Mouse (Mus musculus) R1 (cell line): ENCODE data around the gene Slc10a4.

Experiments used
- DNase-seq: peaks from one replicate; pipeline ENCODE4 v3.0.0-alpha.2; 2018; ENCODE audit warnings: low read depth, low spot score

The Slc10a4 gene

DNA sequence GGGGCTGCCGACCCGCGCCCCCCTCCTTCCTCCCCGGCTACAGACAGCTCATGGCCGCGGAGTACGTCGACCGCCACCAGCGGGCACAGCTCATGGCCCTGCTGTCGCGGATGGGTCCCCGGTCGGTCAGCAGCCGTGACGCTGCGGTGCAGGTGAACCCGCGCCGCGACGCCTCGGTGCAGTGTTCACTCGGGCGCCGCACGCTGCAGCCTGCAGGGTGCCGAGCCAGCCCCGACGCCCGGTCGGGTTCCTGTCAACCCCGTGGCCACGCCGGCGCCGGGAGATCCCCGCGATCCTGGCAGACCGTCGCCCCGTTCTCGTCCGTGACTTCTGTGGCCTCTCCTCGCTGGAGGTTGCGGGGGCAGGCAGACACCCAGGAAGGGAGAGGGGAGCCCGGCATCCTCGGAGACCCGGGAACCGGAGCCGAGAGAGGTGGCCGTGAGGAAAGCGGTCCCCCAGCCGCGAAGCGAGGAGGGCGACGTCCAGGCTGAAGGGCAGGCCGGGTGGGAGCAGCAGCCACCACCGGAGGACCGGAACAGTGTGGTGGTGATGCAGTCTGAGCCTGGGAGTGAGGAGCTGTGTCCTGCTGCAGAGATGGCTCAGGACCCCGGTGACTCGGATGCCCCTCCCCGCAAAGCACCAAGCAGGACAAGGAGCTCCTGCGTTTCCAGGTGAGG lies 7.1 kb downstream of the Slc10a4 start:
- peak; percentile 16 for DNase-seq

DNA sequence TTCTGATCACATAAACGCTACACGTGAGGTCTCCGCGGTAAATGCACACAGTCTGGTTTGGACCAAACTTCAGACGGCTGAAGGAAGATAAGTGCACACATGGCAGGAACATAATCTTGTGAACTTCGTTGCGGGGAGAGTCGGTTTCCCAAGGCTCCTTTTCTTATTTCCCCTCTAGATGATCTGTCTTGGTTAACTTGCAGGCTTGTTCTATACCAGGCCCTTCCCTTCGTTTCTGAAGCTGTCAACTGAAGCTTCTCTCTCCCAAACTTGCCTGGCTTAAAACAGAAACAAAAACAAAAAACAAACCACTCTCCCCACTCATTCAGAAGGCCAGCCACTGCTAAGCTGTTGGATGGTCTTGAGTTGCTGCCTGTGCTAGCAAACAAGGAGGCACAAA lies 8.1 kb downstream of the Slc10a4 start:
- DNase-seq: peak; percentile 2

DNA sequence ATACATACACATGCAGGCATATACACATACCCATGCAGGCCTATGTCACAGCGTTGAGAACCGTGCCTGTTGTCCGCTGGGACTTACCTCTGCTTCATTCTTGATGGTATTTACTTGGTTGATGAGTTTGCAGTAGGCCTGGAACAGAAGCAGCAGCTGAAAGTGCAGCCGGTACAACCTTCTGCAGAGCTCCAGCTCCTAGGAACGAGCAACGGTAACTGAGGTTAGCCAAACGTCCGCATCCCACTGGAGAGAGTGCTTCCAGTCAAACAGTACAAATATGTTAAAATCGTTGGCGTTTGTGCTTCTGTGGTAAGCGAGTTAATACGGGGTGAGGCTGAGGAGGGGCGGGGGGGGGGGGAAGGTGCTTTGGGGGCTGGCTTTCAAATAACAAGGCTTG lies 17.1 kb downstream of the Slc10a4 start:
- no peak for DNase-seq

DNA sequence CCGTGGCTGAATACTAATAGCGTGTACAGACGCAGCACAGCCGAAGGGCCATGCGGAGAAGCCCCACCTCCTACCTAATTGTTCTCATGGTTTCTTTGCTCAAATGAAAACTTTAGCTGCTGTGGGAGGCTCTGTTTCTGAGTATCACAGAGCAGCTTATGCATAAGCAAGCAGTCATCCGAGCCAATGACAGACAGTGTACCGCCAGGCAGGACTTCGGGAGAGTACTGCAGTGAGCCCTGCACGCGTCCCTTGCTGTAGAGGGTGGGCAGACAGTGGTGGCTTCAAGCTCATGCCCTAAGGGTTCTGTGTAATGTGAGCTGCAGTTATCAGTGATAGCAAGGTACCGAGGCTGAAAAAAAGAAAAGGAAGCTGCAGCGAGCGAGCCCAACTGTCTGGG lies 22.0 kb downstream of the Slc10a4 start:
- DNase-seq: no peak

DNA sequence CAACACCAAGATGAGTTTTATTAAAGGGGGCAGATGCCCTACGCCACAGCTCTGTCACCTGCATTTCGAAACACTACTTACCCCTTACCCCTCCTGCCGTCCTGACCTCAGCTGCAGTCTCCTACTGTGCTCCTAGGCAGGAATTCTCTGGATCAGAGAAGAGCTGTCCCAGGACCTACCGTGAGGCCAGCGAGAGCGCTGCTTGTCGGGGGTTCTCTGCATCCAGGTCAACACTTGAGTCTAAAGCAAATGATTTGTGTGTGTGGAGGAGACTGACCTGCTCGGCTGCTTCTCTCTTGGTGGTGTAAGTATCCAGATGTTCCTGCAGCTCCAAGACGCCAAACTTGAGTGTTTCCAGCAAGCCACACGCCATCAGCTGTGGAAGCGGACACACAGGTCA lies 25.8 kb downstream of the Slc10a4 start:
- no peak for DNase-seq

DNA sequence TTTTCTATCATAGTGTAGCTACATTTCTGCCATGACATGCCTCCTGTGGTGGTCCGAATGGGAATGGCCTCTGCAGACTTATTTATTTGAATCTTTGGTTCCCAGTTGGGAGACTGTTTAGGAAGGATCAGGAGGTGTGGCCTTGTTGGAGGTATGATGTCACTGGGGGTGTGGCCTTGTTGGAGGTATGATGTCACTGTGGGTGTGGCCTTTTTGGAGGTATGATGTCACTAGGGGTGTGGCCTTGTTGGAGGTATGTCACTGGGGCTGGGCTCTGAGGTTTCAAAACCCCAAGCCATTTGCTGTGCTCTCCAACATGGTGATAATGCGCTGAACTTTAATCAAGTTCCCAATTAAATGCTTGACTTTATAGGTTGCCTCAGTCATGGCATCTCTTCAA lies 37.4 kb downstream of the Slc10a4 start:
- peak; percentile 57 for DNase-seq

DNA sequence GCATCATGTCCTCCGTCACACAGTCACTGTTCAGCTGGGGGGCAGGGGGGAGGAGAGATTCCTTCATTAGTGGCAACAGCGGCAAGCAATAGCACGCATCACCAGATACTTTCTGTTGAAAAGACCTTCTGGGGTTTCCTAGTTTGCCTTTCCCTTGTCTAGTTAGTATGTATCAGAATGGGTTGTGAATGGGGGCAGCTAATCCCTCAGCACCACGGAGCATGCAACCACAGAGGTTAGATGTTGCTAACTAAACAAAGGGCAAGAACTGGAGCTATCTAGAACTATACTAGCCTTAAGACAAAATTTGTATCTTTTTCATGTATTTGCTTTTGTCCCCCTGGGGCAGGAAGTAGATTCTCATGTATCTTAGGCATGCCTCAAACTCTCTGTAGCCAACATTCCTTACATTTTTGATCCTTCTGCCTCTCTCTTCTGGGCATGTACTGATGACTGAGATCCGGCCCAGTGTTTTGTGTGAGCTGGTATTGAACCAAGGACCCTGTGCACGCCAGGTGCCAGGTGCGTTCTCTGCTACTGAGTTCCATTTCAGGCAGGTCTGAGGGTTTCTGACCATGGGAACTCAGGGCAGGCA lies 41.1 kb downstream of the Slc10a4 start:
- no peak for DNase-seq

DNA sequence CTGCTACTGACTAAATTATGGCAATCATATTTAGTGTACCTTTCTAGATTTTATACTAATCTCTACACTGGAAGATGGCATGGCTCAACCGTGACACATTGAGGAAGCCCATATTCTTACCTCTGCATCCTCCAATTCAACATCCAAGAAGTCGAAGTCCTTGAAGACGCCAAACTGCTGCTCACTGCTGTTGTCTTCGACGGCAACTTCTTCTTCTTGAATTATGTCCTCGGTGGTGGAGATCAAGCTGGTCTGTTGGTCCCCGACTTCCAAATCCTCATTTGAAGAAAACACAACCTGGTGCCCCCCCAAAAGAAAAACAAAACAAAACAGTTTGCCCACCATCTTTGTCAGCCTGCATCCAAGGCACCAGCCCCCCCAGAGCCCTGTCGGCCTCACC lies 47.2 kb downstream of the Slc10a4 start:
- DNase-seq: no peak

DNA sequence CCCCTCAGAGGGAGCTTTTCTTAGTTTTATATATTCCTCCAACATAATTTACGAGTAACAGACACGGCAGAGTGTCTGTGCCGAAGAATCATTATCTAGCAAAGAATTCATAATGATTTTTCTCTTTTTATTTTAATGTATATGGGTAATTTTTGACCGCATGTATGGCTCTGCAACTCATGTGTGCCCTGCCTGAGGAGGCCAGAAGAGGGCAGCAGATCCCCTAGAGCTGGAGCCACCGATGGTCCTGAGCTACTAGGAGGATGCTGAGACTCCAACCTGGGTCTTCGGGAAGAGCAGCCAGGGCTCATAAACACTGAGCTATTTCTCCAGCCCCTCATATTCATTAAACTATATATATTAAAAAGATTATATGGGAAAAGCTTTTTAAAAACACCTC lies 49.8 kb downstream of the Slc10a4 start:
- DNase-seq: peak; percentile 38

DNA sequence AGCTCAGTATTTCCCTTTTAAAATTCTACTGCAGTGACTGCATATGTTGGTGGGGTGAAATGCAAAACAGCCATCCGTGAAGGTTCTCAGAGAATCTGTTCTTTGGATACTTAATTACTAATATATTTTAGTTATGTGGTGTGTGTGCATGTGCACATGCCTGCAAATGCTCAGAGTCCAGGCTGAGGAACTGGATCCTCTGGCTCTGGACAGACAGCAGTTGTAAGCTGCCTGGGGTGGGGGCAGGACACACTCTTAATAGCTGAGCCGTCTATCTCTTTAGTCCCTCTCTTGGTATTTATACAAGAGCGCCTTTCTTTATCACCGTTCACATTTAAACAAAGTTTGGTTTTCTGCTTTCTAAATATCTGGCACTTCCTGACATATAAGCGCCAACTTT lies 50.3 kb downstream of the Slc10a4 start:
- no peak for DNase-seq

DNA sequence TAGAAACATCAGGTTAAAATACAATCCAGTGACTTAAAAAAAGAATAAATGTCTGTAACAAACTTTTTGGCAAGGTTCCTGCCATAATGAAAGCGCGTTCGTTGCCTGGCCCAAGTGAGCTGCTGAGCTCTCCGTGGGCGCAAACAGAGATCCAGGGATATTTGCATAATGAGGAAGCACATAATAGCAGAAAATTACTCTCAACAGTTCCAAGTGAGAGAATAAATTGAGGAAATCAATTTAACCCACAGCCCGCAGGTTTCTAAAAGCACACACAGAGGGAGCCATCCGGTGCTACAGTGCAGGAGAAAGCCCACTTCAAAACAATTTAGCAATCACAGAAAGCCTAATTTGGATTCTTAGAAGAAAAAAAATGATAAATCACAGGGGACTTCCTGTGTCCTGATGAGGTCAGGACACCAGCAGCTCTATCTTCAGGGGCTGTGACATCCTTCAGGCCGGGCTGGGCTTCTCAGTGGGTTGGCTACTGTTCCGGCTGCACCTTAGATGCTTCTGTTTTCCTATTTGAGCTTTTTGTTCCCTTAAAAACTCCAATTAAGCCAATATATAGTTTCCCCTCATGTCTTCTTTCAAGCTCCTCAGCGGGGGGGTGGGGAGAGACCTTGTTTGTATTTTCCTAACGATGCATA lies 54.9 kb downstream of the Slc10a4 start:
- no peak for DNase-seq
